Mouse (Mus musculus): ENCODE data around the gene Papolg. TPM values are rescaled to one million over a fixed set of nuclear protein-coding genes. Genes with fewer than 3 reads are reported as not detected.

Papolg gene
- total and polyA plus RNA-seq, 3 experiments: 6.5 to 7.9 TPM; not detected in 1

DNA sequence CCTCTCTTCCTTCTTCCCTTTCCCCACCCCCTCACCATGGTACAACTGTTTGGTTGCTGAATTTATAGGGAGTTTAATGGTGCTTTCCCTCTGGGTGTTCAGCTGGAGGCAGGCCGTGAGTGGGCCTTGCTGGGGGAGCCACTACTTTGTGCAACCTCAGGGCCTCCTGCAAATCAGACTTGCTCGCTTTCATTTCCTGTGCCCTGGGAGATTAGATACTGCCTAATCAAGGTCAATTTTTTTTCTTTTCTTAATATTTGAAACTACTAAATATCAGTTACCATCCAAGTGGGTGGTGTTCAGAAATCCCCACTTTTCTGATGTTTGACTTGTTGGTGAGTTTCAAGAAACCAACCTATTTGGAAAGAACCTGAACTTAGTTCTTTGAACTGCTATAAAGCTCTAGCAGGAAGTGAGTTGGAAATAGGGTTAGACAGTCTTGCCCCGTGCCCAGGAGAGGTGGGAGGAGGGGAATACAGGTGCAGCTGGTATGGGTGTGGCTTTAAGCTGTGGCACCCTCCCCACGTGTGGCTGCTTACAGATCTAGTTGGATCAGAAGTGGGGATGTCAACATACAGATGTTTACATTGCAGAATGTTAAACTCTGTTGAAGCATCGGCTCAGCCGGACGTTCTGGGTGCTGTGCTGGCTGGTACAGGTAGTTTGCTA, 38.9 kb downstream of the Papolg start:
- Histone ChIP-seq H3K27ac (ENCODE audit: control insufficient read depth, low read depth, low read length) (no peak overlapping the region), H3K4me3 (ENCODE audit: control insufficient read depth in 1 of 2, insufficient read depth in 1 of 2, low read depth in 2 of 2, low read length in 2 of 2) (no peak overlapping the region), H3K9me3 (replicated peaks; ENCODE audit: insufficient read depth, low read length) (no peaks in the 10 kb centered on the region), H3K79me2 (ENCODE audit: control insufficient read depth, insufficient read depth, low read length, poor library complexity) (no peaks in the 10 kb centered on the region), H3K4me1 (ENCODE audit: control insufficient read depth in 1 of 2, insufficient read depth in 2 of 2, low read length in 2 of 2) (no peaks in the 10 kb centered on the region), H3K27me3 (ENCODE audit: control insufficient read depth in 1 of 2, insufficient read depth in 2 of 2, low read length in 2 of 2) (no peaks in the 10 kb centered on the region), H3K9ac (ENCODE audit: control insufficient read depth, low read depth, low read length, poor library complexity, severe bottlenecking) (no peak overlapping the region), H3K36me3 (ENCODE audit: control insufficient read depth in 1 of 2, insufficient read depth in 2 of 2, low read length in 2 of 2) (peaks cover 0 to 3% of the 10 kb centered on the region in 2 experiments; a peak in 2 of 4 replicates)
- TF ChIP-seq MYC (IDR thresholded peaks at IDR 0.05; ENCODE audit: low read depth, low read length) (no peak), NELFE (IDR thresholded peaks at IDR 0.05; ENCODE audit: low read depth, low read length) (no peak), EP300 (IDR thresholded peaks at IDR 0.05; ENCODE audit: low read depth in 1 of 2, low read length in 2 of 2) (no peak), GATA1 (IDR thresholded peaks at IDR 0.05; ENCODE audit: low read depth, low read length) (no peak), ZNF384 (IDR thresholded peaks at IDR 0.05; ENCODE audit: low read depth, low read length) (no peak), BHLHE40 (IDR thresholded peaks at IDR 0.05; ENCODE audit: borderline replicate concordance, low read depth, low read length) (no peak), ZMIZ1 (IDR thresholded peaks at IDR 0.05; ENCODE audit: low read depth, low read length) (no peak), CHD1 (IDR thresholded peaks at IDR 0.05; ENCODE audit: low read depth, low read length) (no peak), NRF1 (IDR thresholded peaks at IDR 0.05; ENCODE audit: insufficient read depth, low read depth, low read length, poor library complexity, severe bottlenecking) (no peak), TAL1 (IDR thresholded peaks at IDR 0.05; ENCODE audit: low read length) (no peak), ZKSCAN1 (IDR thresholded peaks at IDR 0.05; ENCODE audit: low read depth, low read length) (no peak), RAD21 (IDR thresholded peaks at IDR 0.05; ENCODE audit: low read depth, low read length) (no peak), POLR2AphosphoS2 (IDR thresholded peaks at IDR 0.05; ENCODE audit: low read length) (no peak)
- no peak for DNase-seq (ENCODE audit: low read depth, low spot score)

DNA sequence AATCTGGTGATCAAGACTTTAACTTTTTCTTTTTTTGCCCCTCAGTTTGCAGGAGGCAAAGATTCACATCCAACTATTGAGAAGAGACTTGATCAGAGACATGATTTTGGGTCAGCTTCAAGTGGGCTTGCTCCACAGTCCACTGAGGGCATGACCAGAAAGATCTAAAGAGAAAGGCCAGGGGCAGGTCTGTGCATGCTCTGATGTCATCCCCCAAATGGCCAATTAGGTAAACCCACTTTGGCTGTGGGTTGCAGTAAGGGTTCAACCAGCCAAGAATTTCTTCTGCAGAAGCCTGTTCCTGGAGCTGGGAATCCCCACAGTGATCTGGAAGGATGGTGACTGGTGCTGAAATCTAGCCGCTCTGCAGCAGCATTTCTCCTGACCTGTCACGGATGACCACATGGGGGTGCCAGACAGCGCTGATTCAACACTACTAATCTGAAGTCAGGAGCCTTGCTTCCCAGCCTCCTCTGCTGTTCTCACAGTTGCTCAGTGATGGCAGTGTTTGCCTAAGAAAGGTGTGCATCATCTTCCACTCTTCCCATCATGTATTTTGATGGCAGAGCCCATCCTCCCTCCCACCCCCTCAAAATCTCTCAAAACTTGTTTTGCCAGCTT, 39.8 kb downstream of the Papolg start:
- Histone ChIP-seq H3K27me3 (ENCODE audit: control insufficient read depth in 1 of 2, insufficient read depth in 2 of 2, low read length in 2 of 2) (no peaks in the 10 kb centered on the region), H3K79me2 (ENCODE audit: control insufficient read depth, insufficient read depth, low read length, poor library complexity) (no peaks in the 10 kb centered on the region), H3K36me3 (ENCODE audit: control insufficient read depth in 1 of 2, insufficient read depth in 2 of 2, low read length in 2 of 2) (peaks cover 0 to 2% of the 10 kb centered on the region in 2 experiments; a peak in 1 of 4 replicates), H3K4me1 (ENCODE audit: control insufficient read depth in 1 of 2, insufficient read depth in 2 of 2, low read length in 2 of 2) (no peaks in the 10 kb centered on the region), H3K4me3 (ENCODE audit: control insufficient read depth in 1 of 2, insufficient read depth in 1 of 2, low read depth in 2 of 2, low read length in 2 of 2) (no peak overlapping the region), H3K9me3 (replicated peaks; ENCODE audit: insufficient read depth, low read length) (no peaks in the 10 kb centered on the region), H3K9ac (ENCODE audit: control insufficient read depth, low read depth, low read length, poor library complexity, severe bottlenecking) (no peak overlapping the region), H3K27ac (ENCODE audit: control insufficient read depth, low read depth, low read length) (no peak overlapping the region)
- no peak for TF ChIP-seq BHLHE40 (IDR thresholded peaks at IDR 0.05; ENCODE audit: borderline replicate concordance, low read depth, low read length)
- no peak for TF ChIP-seq EP300 (IDR thresholded peaks at IDR 0.05; ENCODE audit: low read depth in 1 of 2, low read length in 2 of 2)
- TF ChIP-seq RAD21 (IDR thresholded peaks at IDR 0.05; ENCODE audit: low read depth, low read length): peak; percentile 62
- peak; percentile 30; the same call in 1 of the 2 replicates for TF ChIP-seq ZC3H11A (IDR thresholded peaks at IDR 0.05; ENCODE audit: low read depth, low read length)
- peak; percentile 55 to 83 (median 77) for TF ChIP-seq CTCF (IDR thresholded peaks at IDR 0.05 in 2 of 3, conservative IDR thresholded peaks at IDR 0.05 in 1 of 3; ENCODE audit: control insufficient read depth in 1 of 3, insufficient read depth in 1 of 3, low read depth in 2 of 3, low read length in 3 of 3, poor library complexity in 1 of 3, severe bottlenecking in 1 of 3)
- TF ChIP-seq SMC3 (IDR thresholded peaks at IDR 0.05; ENCODE audit: low read depth, low read length): peak; percentile 83
- no peak for TF ChIP-seq MYC (IDR thresholded peaks at IDR 0.05; ENCODE audit: low read depth, low read length)
- peak; percentile 70 for DNase-seq (ENCODE audit: low read depth, low spot score)
